Mouse (Mus musculus) right cerebral cortex, postnatal 14 days (tissue): ENCODE data around the gene Uqcr10.
A peak's percentile ranks its signal among the peaks of the same experiment; 100 is the strongest.

ENCODE experiments used
- DNase-seq: peaks from one replicate; pipeline ENCODE4 v3.0.0; 2022

The Uqcr10 gene

DNA sequence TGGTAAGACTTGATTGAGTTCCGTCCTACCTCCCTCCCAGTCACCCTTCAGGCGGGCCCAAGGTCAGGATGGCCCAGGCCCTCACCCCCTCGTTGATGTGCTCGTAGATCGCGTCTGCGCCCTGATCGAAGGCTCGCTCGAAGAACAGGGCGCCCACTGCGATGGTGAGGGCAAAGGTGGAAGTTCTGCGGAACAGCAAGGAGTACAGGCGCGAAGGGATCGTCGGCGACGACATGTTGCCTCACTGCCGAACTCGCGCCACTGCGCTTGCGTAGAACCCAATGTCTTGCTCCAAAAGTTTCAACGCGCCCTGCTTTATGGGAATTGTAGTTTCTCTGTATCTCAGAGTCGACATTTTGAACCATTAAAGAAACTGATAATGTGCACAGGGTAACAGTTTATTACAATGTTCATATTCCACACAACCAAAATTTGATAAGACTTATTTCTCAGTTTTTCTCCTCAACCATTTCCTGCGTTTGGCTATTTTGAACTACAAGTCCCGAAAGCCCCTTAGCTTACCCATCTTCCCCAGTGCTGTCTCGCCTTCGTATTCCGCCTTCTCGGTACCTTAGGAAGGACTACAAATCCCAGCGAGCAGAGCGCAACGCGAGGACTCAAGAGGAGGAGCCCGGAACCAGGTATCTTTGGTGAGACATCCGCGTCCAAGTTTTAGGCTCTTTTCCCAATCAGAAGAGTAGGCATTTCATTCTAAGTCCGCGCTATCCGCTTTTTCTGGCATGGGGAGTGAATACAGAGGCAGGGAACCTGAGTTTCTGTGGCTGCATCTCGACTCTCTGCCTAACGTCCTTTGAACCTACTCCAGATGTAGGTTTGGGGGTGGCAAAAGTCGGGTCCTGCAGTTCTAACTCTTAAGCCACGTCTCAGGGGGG is at the start of gene Uqcr10, which contains the start of gene Zmat5:
Gene Uqcr10 (minus strand): TSS at position 271 of the 893 bp plus-strand sequence.
Gene Zmat5 (plus strand): TSS at position 607 of the 893 bp plus-strand sequence.
- peak; percentile 92 for DNase-seq

- no peak for DNase-seq
These were observed 48.7 kb upstream of the Uqcr10 start for GRCm38 (mm10) chr11:4752836-4753235.

DNA sequence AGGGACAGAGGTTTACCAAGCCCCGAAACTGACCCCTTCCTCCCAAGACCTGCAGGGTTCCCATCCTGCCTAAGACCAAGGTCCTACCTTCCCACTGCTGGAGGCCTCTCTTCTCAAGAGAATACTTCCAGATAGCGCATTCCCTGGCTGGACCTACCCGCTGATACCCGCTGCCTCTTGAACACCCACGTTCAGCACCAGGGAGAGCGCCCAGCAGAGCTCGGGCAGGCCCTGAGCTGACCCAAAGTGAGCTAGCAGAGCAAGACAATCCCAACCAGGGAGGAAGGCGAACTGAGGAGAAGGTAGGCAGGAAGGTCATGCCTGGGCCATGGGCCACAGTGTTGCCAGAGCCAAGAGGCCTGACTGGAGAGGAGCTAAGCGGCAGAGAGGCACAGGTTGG is 46.1 kb upstream of the Uqcr10 start:
- no peak for DNase-seq

GRCm38 (mm10) chr11:4747285-4747684 is 43.1 kb upstream of the Uqcr10 start:
- no peak for DNase-seq

GRCm38 (mm10) chr11:4746733-4747132 is 42.6 kb upstream of the Uqcr10 start, which contains the start of gene Cabp7:
Gene Cabp7 (minus strand): TSS chr11:4746778.
- no peak for DNase-seq

- no peak for DNase-seq
These were observed 41.8 kb upstream of the Uqcr10 start for GRCm38 (mm10) chr11:4745969-4746368.

DNA sequence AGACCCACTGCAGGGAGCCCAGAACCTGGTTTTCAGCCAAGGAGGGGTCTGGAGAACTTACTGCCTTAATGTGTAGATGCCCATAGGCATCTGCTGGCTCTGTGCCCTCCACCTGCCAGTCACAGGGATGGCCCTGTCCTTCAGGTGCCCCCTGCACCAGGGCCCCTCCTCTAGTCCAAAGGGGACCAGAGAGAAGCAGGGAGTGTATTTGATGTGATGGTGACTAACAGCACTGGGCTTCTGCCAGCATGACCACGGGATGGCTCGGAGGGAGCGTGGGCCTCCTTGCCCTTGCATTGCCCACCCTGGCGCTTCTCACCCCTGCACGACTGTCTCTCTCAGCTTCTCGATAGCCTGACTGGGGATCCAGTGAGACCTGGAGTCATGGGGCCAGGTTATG is 40.5 kb upstream of the Uqcr10 start:
- DNase-seq: no peak

DNA sequence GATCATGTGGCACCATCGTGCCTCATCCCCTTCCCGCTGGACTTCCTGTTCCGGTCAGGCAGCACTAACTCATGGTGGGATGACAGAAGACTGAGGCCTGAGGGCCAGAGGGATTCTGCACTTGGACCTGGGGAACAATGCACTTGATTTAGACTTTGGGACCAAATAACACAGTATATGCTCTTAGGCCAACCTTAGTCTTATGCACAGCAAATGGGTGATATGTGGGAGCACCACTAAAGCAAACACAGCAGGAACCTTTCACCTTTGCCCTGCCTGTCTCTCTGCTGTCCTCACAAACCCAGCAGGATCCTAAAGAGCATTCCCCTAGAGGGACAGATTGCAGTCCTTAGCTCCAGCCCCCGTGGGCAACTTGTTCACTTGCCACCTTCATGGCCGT is 36.6 kb upstream of the Uqcr10 start:
- DNase-seq: no peak

DNA sequence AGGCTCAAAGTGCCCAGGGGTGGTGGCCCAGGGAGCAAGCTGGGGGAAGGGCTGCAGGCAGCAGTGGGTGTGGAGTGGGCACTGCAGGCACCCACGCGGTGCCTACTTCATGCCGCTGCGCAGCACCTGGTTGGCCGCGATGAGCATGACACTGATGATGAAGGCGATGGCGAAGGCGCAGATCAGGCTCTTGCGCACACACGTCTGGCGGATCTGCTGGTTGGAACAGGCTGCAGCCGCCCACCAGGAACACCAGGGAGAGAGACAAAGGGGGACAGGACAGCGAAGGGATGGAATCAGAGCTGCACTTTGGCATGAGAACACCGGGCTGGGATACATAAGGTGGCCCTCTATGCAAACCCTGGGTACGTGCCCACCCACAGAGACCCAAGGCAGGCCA is 34.6 kb upstream of the Uqcr10 start:
- no peak for DNase-seq

DNA sequence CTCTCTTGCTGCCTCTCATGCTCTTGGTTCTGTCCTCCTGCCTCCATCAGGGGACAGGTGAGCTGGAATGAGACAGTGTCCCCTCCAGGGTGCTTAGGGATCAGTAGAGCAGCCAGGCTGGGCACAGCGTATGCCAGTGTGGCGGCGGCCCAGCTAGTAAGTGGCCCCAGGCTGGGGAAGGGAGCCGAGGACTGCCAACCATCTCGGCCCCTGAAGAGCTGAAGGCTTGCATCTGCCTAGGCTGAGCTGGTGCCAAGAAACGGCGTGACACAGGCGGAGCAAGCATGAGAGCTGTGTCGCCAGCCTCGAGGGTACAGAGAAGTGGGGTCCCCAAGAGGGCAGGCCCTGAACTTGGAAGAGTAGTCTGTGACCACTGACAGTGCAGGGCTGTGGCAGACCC is 33.5 kb upstream of the Uqcr10 start:
- peak; percentile 40 for DNase-seq

- no peak for DNase-seq
These were observed 32.2 kb upstream of the Uqcr10 start for GRCm38 (mm10) chr11:4736355-4736754.

DNA sequence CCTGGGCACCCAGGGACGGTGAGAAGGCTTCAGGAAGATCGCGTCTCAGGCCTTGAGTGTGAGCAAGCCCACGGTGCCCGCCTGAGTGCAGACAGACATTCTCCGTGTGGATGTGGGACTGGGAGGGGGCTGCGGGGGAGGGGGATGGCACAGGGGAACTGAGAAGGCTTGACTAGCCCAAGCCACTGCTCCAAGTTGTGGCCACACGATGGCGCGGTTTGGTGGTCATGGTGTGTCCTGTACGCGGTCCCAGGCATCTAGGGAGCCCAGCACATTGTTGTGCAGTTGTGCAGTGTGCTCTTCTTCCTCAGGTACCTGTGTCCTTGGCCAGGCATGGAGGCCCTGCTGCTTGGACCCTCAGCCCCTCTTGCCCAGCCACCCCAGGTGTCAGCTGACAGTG is 30.0 kb upstream of the Uqcr10 start:
- DNase-seq: no peak

- DNase-seq: no peak
These were observed 27.6 kb upstream of the Uqcr10 start for GRCm38 (mm10) chr11:4731781-4732180.

DNA sequence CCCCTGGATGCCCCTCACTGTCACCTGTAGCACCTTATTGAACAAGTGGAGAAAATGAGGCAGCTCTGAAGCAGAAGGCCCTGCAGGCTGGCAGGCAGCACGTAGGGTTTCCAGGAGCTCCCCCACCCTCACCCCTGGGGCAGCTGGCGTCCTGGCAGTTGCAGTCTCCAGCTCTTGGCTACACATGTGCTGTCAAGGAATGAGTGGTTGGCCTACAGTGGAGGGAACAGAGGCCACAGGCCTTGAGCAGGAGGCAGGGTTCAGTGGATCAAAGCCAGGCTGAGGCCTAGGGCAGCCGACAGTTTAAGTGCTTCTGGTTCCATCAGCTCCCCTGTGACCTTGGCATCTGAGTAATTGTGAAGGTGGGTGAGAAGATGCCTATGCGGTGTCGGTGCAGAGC is 26.8 kb upstream of the Uqcr10 start:
- no peak for DNase-seq

GRCm38 (mm10) chr11:4730096-4730495 is 26.0 kb upstream of the Uqcr10 start:
- no peak for DNase-seq

GRCm38 (mm10) chr11:4729603-4730002 is 25.5 kb upstream of the Uqcr10 start:
- DNase-seq: peak; percentile 51

GRCm38 (mm10) chr11:4721728-4722127 is 17.6 kb upstream of the Uqcr10 start:
- DNase-seq: no peak

DNA sequence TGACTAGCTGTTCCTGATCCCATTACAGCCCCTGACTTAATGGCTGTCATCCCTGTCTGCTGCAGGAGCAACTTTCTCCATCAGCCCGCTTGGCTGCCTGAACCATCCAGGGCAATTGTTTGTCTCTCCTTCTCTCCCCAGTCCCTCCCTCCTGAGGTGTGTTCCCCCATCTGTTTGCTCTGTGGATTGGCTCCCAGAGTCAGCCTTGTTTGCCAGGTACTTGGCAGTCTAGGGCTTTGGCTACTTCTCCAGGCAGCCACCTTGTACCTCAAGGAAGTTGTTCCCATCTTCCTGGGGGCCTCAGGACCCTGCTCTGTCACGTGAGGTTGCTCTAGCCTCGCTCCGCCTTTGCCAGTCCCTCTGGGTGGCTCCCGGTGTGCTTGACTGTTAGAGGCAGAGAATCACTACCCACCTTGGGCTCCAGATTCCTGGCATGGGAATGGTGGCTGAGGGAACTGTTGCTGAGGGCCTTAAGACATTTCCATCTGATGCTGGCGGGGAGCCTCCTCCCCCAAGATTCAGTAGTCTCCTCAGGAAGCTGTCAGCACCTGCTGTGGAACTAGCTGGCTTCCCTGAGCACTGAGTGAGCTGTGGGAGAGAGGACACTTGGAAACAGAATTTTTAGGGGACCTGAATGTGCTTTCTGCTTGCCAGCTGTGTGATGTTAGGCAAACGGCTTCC is 16.9 kb upstream of the Uqcr10 start:
- no peak for DNase-seq

- DNase-seq: no peak
These were observed 16.3 kb upstream of the Uqcr10 start for GRCm38 (mm10) chr11:4720393-4720792.

DNA sequence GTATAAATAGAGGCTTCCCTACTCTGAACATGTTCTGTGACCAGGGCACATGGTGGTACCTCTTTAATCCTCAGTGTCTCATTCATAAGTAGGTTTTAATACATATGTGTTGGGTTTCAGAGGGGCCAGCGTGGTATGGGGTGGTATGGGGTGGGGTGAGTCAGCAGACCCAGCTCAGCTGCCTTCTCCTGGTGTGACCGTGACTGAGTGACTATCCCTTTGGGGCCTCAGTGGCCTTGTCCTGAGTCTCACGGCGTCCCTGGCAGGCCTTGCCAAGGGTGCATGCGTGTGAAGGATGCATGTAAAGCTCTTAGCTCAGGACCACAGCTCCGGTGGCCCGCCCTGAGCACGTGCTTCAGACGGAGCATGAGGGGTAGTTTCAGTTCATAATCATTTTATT is 15.8 kb upstream of the Uqcr10 start:
- DNase-seq: no peak

GRCm38 (mm10) chr11:4718548-4718947 is 14.4 kb upstream of the Uqcr10 start:
- no peak for DNase-seq

DNA sequence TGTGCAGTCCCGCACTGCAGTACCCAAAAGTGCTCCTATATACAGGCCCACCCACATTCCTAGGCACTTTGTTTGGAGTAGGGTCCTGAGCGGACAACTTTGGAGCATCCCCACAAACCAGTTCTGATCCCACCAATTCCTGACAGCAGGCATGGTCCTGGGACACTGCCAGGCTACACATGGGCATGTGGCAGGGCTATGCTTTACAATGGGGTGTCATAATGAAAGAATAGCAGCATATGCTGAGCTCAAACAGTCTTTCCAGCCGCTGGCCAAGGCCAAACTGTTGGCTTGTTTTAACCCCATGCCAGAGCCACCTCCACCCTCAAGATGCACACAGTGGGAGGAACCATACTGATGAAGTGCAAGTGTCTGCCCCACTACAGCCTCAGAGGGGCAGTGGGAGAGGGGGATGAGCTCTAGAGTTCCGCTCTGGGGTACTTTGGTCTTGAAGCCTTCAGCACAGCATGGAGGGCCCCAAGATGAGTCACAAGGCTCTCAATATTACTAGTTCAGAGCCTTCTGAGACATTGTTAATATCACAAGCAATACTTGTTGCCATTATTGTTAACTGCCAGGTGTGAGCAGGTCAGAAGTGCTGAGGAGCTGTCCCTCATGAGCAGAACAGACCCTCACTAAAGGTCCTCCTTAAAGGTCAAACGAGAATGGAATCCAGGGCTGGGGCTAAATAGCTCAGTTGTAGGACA is 12.5 kb upstream of the Uqcr10 start:
- DNase-seq: no peak

- DNase-seq: no peak
These were observed 11.5 kb upstream of the Uqcr10 start for GRCm38 (mm10) chr11:4715596-4715995.

DNA sequence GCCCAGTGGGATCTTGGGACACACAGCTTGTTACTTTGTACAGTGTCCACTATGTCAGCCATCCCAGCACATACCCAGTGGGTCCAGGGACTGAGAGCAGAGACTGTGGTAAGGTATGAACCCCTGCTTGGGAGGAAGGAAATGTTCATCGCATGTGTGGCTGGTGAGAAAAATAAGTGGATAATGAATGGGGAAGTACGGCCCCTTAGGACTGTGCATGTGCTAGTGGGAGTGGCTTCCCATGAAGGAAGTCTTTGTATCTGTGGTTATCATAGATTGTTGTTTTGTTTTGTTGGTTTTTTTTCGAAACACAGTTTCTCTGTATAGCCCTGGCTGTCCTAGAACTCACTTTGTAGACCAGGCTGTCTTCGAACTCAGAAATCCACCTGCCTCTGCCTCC is 10.6 kb upstream of the Uqcr10 start:
- DNase-seq: no peak
